Mouse (Mus musculus) heart, postnatal 25 days (tissue): ENCODE results near the gene Gm20388. TPM values are rescaled to one million over a fixed set of nuclear protein-coding genes. Genes with fewer than 3 reads are reported as not detected.

Experiments used
- DNase-seq: peaks from one replicate; pipeline ENCODE4 v3.0.0; 2022; ENCODE audit warnings: low spot score
- intact Hi-C: fragments of 180-260 bp; cut with DNase I; formaldehyde crosslinking; loops from one replicate; pipeline ENCODE4 v1.15.1; 2025
- total RNA-seq, 2 experiments: library from RNA; stranded (reverse); gene quantifications; 2 replicates each; pipeline ENCODE4 v1.2.3; 2021

Gm20388 gene
- total RNA-seq, 2 experiments from 2014 or later = 2.7 TPM; not detected in 1

GRCm38 (mm10) chr8:122252366-122252765 is 2341.7 kb downstream of the Gm20388 start:
- DNase-seq = no peak
- intact Hi-C loops = no loop called here

- DNase-seq = no peak
- intact Hi-C loops = loop anchor here (1.0 to 2.0 kb wide), 3 partner anchors 61 to 281 kb away; no protein-coding TSS in a partner anchor
Observed at GRCm38 (mm10) chr8:122259351-122259750, 2348.7 kb downstream of the Gm20388 start.

GRCm38 (mm10) chr8:122260755-122261154 is 2350.1 kb downstream of the Gm20388 start:
- intact Hi-C loops = no loop called here
- DNase-seq = no peak

- no peak for DNase-seq
- intact Hi-C loops = no loop called here
Observed at GRCm38 (mm10) chr8:122262835-122263234, 2352.2 kb downstream of the Gm20388 start.

GRCm38 (mm10) chr8:122264243-122264642 is 2353.6 kb downstream of the Gm20388 start:
- DNase-seq = no peak
- intact Hi-C loops = no loop called here

GRCm38 (mm10) chr8:122265522-122265921 is 2354.9 kb downstream of the Gm20388 start:
- intact Hi-C loops = no loop called here

GRCm38 (mm10) chr8:122266867-122267266 is 2356.2 kb downstream of the Gm20388 start:
- intact Hi-C loops = no loop called here
- DNase-seq = no peak

More at GRCm38 (mm10) chr8:122265522-122265921, 2354.9 kb downstream of the Gm20388 start:
- DNase-seq = no peak

GRCm38 (mm10) chr8:122268861-122269260 is 2358.2 kb downstream of the Gm20388 start:
- no peak for DNase-seq
- intact Hi-C loops = loop anchor here (1.0 kb wide), 1 partner anchor 291 kb away; no protein-coding TSS in a partner anchor

GRCm38 (mm10) chr8:122269404-122269803 is 2358.8 kb downstream of the Gm20388 start:
- DNase-seq = no peak
- intact Hi-C loops = loop anchor here (1.0 kb wide), 1 partner anchor 291 kb away; no protein-coding TSS in a partner anchor

GRCm38 (mm10) chr8:122270555-122270954 is 2359.9 kb downstream of the Gm20388 start:
- DNase-seq = no peak
- intact Hi-C loops = no loop called here

- DNase-seq = no peak
- intact Hi-C loops = loop anchor here (1.0 kb wide), 2 partner anchors 60 to 96 kb away; no protein-coding TSS in a partner anchor
Observed at GRCm38 (mm10) chr8:122273152-122273551, 2362.5 kb downstream of the Gm20388 start.

- intact Hi-C loops = loop anchor here (1.0 kb wide), 2 partner anchors 59 to 95 kb away; no protein-coding TSS in a partner anchor
- DNase-seq = no peak
Observed at GRCm38 (mm10) chr8:122273826-122274225, 2363.2 kb downstream of the Gm20388 start.

GRCm38 (mm10) chr8:122274651-122275391 is 2364.2 kb downstream of the Gm20388 start:
- intact Hi-C loops = loop anchor here (5.0 kb wide), 1 partner anchor 167 kb away; the partner anchor contains the start of gene Mvd
- no peak for DNase-seq

- intact Hi-C loops = loop anchor here (5.0 kb wide), 1 partner anchor 166 kb away; the partner anchor contains the start of gene Mvd
- no peak for DNase-seq
Observed at GRCm38 (mm10) chr8:122276308-122276707, 2365.7 kb downstream of the Gm20388 start.

- no peak for DNase-seq
Observed at GRCm38 (mm10) chr8:122277204-122277995, 2366.8 kb downstream of the Gm20388 start.

GRCm38 (mm10) chr8:122280156-122280555 is 2369.5 kb downstream of the Gm20388 start:
- intact Hi-C loops = no loop called here
- DNase-seq = no peak

More at GRCm38 (mm10) chr8:122277204-122277995, 2366.8 kb downstream of the Gm20388 start:
- intact Hi-C loops = loop anchor here (5.0 kb wide), 1 partner anchor 165 kb away; the partner anchor contains the start of gene Mvd

- intact Hi-C loops = no loop called here
- no peak for DNase-seq
Observed at GRCm38 (mm10) chr8:122280588-122281316, 2370.1 kb downstream of the Gm20388 start.

- intact Hi-C loops = no loop called here
- DNase-seq = peak; percentile 98
Observed at GRCm38 (mm10) chr8:122281317-122282034, 2370.8 kb downstream of the Gm20388 start.

GRCm38 (mm10) chr8:122282035-122282358 is 2371.4 kb downstream of the Gm20388 start, which contains the start of gene Zfpm1:
Zfpm1 (plus strand) TSS chr8:122282141.
- intact Hi-C loops = no loop called here
- DNase-seq = no peak
